Mouse (Mus musculus) left cerebral cortex, postnatal 4 days (tissue): ENCODE data around the gene Htra1. TPM values are rescaled to one million over a fixed set of nuclear protein-coding genes. Genes with fewer than 3 reads are reported as not detected.
A peak's percentile ranks its signal among the peaks of the same experiment; 100 is the strongest.

Experiments used
- DNase-seq: peaks from one replicate; pipeline ENCODE4 v3.0.0-alpha.2; 2022
- intact Hi-C: fragments of 180-260 bp; cut with DNase I; formaldehyde crosslinking; loops from one replicate; pipeline ENCODE4 v1.15.1; 2025
- total RNA-seq, 2 experiments: library from RNA; stranded (reverse); gene quantifications; 2 replicates each; pipeline ENCODE4 v1.2.3; 2021

Htra1 gene
- total RNA-seq, 2 experiments from 2014 or later: 45.2 to 48.8 TPM

DNA sequence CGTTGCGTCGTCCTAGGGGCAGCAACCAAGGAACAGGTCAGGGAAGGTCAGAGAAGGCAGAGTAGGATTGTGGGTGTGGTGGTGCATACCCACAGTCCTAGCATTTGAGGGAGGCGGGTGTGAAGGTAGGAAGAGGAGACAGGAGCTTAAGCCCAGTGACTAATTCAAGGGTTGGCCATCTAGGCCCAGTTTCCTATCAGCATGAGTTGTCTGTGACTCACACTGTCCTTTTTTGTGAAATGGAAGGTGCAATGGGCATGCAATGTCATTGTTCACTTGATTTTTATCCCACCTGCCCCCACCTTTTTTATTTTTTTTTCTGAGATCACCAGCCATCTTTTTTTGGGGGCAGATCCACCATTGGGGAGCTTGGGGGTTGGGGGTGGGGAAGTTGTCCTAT is 29.5 kb downstream of the Htra1 start:
- no peak for DNase-seq
- intact Hi-C loops: no loop called here

DNA sequence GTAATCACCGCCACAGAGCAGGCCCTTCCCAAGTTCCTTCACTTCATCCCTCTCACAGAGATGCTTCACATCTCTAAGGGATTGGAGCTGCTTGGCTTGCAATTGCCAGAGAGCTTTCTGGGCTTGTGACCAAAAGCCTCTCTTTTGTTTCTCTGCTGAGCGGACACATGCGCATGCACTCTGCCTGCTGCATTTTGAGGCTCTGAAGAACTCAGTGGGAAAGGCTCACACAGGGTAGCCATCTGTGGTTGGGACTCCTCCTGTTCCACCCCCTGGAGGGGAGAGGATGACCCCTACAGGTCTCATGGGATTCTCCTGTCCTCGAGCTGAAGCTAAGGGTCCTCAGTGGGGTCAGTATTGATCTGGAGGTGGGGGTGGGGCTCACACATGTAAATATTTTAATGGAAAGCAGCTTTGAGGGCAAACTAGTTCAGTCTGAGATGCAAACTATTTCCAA is 30.0 kb downstream of the Htra1 start:
- DNase-seq: peak; percentile 69
- intact Hi-C loops: no loop called here

- intact Hi-C loops: no loop called here
- no peak for DNase-seq
These were observed 30.5 kb downstream of the Htra1 start for GRCm38 (mm10) chr7:130966451-130966850.

DNA sequence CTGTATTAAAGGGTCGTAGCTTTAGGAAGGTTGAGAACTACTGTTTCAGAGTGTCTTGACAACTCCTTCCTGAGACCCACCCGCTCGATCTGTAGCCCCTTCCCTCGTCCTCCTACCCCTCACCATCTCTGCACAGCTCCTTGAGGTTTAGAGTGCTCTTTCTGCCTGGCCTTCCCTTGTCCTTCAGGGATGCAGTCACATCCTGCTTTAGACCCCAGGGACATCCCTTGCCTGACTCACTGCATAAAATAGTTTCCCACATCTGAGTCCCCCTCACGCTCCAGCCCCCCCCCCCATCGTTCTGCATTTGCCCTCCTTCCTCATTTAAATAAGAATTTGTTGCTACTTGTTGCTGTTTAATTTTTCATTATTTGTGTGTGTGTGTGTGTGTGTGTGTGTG is 31.0 kb downstream of the Htra1 start:
- intact Hi-C loops: no loop called here
- no peak for DNase-seq

GRCm38 (mm10) chr7:130967901-130968300 is 32.0 kb downstream of the Htra1 start:
- intact Hi-C loops: no loop called here
- DNase-seq: no peak

DNA sequence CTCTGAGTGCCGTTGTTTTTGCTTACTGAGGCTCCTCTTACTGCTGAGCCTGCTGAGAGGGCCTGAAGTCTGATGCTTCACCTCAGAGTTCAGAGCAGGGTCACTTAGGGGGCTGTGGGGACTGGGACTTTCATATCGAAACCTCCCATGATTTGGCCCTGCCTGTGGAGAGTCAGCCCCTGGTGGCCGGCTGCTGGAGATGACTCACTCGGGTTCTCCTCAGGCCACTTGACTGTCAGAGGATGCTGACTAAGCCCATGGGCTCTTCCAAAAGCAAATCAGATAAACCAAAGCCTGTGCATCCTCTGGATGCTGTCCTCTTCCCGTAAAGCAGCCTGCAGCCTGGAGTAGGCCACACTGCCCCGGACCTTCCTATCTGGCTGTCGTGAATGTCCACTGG is 32.6 kb downstream of the Htra1 start:
- DNase-seq: no peak
- intact Hi-C loops: no loop called here

DNA sequence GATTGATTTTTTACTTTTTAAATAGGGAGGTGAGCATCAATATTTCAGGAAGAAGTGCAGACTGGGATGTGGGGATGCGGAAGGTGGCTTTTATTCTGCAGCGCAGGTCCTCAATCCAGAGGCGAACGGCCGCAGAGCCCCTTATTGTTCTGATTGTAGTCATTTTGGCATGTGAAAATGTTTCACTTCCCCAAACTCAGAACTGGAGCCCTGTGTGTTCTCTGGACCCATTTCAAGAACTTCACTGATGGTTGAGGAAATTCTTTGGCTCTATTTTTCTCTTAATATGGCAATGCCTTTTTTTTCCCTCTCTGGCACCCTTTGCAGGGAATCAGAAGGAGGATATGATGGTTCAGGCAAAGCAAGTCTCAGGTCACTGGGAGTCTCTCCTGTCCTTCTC is 33.2 kb downstream of the Htra1 start:
- intact Hi-C loops: no loop called here
- no peak for DNase-seq

DNA sequence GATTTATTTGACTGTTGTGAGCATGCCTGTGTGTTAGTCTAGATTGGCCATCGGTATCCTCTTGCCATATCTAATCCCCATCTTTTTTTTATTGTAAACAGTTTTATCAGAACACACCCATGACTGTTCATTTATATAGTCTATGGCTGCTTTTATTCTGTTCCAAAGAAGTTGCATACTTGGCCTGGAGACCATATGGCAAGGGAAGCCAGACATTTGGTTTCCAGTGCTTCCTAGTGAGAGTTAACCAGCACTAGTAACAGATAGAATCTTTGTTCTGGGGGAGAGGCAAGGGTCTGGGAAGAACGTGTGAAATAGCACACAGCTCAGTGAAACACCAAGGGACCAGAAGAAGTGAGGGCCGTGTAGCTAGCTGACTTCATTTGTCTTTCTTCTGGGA is 33.6 kb downstream of the Htra1 start:
- no peak for DNase-seq
- intact Hi-C loops: no loop called here

GRCm38 (mm10) chr7:130972767-130973166 is 36.9 kb downstream of the Htra1 start:
- intact Hi-C loops: no loop called here
- DNase-seq: no peak

DNA sequence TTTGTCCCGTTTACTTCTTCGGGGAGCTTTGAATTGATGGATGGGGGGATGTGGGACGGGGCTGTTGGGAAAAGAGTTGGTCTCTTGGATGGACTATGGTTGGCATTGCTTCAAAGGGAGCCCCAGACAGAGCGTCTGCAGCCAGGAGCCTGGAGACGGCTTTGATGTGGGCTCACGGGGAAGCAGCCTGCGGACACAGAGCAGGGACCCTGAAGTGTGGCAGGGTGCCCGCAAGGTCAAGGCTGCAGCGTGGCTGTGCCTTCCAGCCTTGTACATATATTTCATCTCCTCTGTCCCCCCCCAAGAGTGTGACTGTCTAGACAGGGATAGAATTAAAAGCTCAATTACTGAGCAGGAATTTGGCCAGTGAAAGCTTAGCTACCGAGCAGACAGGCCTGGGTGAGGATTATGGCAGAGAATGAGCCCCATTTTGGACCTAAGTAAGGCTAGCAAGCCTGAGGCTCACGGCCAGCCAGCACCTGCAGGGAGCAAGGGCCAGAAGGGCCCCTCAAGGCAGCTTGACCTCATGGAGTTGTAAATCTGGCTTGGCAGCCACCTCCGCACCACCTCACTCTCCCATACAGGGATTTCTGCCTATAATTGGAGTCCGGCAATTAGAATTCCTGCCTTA is 40.5 kb downstream of the Htra1 start:
- intact Hi-C loops: no loop called here
- DNase-seq: peak; percentile 38

DNA sequence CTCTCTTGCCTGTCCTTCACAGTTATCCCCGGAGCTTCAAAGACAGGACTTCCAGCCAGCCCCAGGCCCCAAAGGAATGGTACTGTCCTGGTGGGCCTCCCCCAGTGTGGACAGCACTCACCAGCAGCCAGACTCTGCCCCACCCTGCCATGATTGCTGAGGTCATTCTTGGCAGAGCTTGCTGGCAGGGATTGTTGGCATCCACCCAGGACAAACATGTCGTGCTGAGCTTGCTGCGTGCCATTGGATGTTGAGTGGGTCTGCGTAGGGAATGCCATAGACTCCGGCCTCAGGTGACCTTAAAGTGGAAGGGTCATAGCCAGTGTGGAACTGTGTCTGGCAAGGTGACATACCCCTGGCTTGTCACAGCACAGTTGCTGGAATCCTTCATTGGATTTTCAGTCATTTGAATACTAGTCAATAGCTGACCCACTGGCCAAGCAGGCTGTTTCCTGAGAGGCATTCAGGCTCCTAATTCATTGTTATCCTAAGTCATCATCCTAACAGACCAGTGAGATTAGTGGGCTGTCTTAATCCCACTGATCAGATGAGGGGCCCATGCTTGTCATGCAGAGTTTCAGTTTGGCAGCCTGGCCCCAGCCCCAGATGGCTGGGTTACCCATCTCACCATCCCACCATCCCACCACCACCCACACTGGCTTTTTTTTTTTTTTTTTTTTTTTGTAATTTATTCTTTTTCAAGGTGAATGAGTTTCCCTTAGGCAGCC is 42.0 kb downstream of the Htra1 start:
- intact Hi-C loops: no loop called here
- peak; percentile 82 for DNase-seq

- DNase-seq: no peak
- intact Hi-C loops: no loop called here
These were observed 42.6 kb downstream of the Htra1 start for GRCm38 (mm10) chr7:130978545-130978944.

DNA sequence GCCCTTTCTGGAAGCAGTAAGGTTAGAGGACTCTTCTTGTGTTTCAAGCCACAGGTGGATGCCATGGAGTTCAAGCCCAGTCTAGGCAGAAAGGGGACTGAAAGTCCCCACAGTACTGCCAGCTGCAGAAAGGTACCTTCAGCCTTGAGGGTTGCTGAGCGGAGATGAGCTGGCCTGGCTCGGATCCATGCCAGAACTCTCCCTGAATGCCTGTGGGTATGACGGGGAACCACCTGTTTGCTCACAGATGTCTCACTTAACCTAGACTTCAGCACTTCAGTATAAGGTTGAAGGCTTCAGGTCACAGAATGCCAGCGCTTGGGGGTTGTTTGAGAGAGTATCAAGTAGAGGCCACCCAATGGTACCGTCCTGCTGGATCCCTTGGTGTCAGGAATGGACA is 44.2 kb downstream of the Htra1 start:
- intact Hi-C loops: no loop called here

GRCm38 (mm10) chr7:130982371-130982770 is 46.5 kb downstream of the Htra1 start:
- DNase-seq: no peak
- intact Hi-C loops: no loop called here

More for the DNA sequence above, 44.2 kb downstream of the Htra1 start:
- DNase-seq: no peak

DNA sequence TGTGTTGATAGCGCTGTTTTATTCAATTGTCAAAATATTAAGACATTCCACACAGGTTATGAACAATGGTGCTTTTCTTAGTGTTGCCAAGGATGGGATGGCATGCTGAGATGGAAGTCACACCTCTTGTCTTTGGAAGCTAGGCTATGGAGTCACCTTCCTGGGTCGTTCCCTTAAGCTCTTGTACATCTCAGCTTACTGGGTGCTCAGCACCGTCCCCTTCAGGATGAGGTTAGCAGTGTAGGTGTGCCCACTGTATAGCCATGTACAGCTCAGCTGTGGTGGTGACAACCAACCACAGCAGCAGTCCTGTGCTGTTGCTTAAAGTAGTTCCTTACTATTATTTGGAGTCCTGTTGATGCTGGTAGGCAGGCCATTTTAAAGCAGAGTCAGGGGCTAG is 47.0 kb downstream of the Htra1 start:
- intact Hi-C loops: no loop called here
- DNase-seq: no peak

DNA sequence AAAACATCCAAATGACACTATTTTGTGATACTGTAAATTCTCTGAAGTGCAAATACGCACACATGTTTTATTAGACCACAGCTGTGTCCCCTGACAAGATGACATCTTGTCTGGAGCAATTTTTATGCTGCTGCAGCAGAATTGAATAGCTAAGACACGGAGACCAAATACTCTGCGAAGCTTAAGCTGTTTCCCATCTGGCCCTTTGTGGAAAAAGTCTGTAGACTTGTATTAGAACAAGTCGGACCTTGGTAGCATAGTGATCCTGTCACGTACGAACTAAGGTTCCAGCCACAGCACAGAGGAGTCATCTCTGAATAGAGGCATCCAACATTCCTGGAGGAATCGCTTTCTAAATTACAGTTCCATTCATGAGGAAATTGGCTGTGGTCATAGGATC is 48.4 kb downstream of the Htra1 start:
- intact Hi-C loops: no loop called here
- DNase-seq: no peak

DNA sequence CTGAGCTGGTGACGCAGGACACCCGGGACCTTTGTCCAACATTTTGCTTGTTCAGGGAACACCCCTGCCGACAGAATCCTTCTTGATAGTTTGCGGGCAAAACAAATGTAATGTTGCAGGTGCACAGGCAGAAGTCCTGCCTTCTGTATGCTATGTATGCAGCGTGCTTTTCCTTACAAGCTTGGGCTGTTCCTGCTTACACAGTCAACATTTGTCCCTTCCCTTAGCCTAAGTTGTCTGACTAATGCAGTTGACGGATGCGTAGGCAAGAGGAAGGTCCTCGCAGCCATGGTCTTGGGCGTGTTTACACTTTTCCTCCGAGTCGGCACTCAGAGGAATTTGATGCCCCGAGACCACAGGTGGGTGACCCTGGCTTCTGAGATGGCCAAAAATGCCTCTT is 49.3 kb downstream of the Htra1 start:
- intact Hi-C loops: no loop called here
- DNase-seq: no peak

- intact Hi-C loops: no loop called here
- DNase-seq: no peak
These were observed 49.8 kb downstream of the Htra1 start for GRCm38 (mm10) chr7:130985716-130986115.

DNA sequence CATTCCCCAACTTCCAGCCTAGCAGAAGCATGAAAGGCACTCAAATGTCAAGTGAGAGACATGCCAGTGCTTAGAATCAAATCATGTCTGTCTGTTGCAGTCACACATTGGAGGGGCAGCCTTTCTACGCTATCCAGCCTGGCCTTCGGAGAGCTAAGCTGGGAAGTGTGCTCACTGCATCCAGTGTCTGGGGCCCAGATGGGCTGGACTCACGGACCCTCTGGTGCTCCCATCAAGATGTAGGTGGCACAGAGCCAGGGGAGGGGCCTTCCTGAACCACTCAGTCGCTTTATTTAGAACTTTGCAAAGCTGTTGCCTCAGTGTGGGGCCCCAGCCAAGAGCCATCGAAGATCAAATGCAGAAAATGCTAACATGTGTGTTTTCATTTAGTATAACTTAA is 52.2 kb downstream of the Htra1 start:
- DNase-seq: no peak
- intact Hi-C loops: no loop called here

- intact Hi-C loops: no loop called here
These were observed 53.5 kb downstream of the Htra1 start for GRCm38 (mm10) chr7:130989371-130989770.

GRCm38 (mm10) chr7:130991174-130991789 is 55.4 kb downstream of the Htra1 start:
- DNase-seq: no peak
- intact Hi-C loops: no loop called here

More at GRCm38 (mm10) chr7:130989371-130989770, 53.5 kb downstream of the Htra1 start:
- no peak for DNase-seq

DNA sequence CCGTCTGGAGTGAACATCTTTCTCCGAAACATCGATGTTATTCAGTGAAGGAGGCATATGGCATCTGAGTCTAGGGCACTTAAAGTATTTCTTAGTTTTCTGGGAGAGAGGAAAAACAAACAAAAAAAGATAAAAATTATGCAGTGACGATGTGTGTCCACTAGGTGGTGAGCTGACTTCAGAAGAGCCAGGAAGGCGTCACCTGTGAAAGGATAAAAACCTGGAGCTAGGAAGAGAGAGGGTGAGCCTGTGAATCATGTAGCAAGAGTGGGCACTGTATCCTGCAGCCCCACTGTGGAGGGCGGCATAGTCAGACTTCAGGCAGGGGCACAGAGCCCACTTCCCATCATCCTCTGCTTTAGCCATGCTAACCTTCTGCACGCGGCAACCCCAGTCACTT is 58.0 kb downstream of the Htra1 start:
- DNase-seq: no peak
- intact Hi-C loops: no loop called here
